Mouse (Mus musculus) ES-E14 (cell line): ENCODE data around the gene Abcg8. TPM values are rescaled to one million over a fixed set of nuclear protein-coding genes. Genes with fewer than 3 reads are reported as not detected.

Experiments used
- DNase-seq: peaks from one replicate; pipeline ENCODE4 v3.0.0-alpha.2; 2013; ENCODE audit warnings: low read depth, low spot score
- H3K27ac ChIP-seq: 2 replicates; pipeline ENCODE4 v1.5.1; 2012; ENCODE audit warnings: low read depth, mild to moderate bottlenecking, low read length, moderate library complexity, mixed read lengths; ENCODE audit not compliant: poor library complexity, insufficient read depth, severe bottlenecking
- H3K36me3 ChIP-seq: 2 replicates; pipeline ENCODE4 v1.6.1; 2012; ENCODE audit warnings: mild to moderate bottlenecking, low read length, moderate library complexity, mixed read lengths; ENCODE audit not compliant: control insufficient read depth, poor library complexity, insufficient read depth, severe bottlenecking
- H3K4me1 ChIP-seq, 2 experiments: fragments of 150-350 bp in 1 of 2; sonication (generic) in 1 of 2; 2 replicates each; pipeline ENCODE4 v1.6.1; 2012; ENCODE audit warnings: low read length in 2 of 2, mild to moderate bottlenecking in 1 of 2, mixed read lengths in 1 of 2; ENCODE audit not compliant: control insufficient read depth in 2 of 2, insufficient read depth in 2 of 2, poor library complexity in 1 of 2
- H3K4me3 ChIP-seq, 2 experiments: fragments of 150-350 bp in 1 of 2; sonication (generic) in 1 of 2; 2 replicates each; pipeline ENCODE4 v1.5.1; 2012; ENCODE audit warnings: low read length in 2 of 2, low read depth in 1 of 2, mild to moderate bottlenecking in 1 of 2, mixed read lengths in 1 of 2; ENCODE audit not compliant: insufficient read depth in 1 of 2, poor library complexity in 1 of 2, severe bottlenecking in 1 of 2
- H3K9ac ChIP-seq: 2 replicates; pipeline ENCODE4 v1.6.1; 2012; ENCODE audit warnings: low read depth, mild to moderate bottlenecking, low read length, mixed read lengths; ENCODE audit not compliant: poor library complexity, insufficient read depth, severe bottlenecking
- H3K9me3 ChIP-seq: fragments of 150-350 bp; sonication (generic); 2 replicates; pipeline ENCODE4 v1.6.1; 2012; ENCODE audit warnings: low read depth, mild to moderate bottlenecking, low read length; ENCODE audit not compliant: control insufficient read depth, insufficient read depth
- CHD2 ChIP-seq: IDR thresholded peaks from 2 replicates; pipeline ENCODE4 v1.6.1; 2014; ENCODE audit warnings: mild to moderate bottlenecking, low read depth, low read length, inconsistent platforms
- HCFC1 ChIP-seq: IDR thresholded peaks from 2 replicates; pipeline ENCODE4 v1.6.1; 2012; ENCODE audit warnings: low read length, inconsistent platforms, borderline replicate concordance; ENCODE audit not compliant: insufficient read depth
- MAFK ChIP-seq: IDR thresholded peaks from 2 replicates; pipeline ENCODE4 v1.6.1; 2014; ENCODE audit warnings: mild to moderate bottlenecking, low read depth, low read length, inconsistent platforms; ENCODE audit not compliant: insufficient read depth
- ZC3H11A ChIP-seq: IDR thresholded peaks from 2 replicates; pipeline ENCODE4 v1.6.1; 2012; ENCODE audit warnings: low read depth, mild to moderate bottlenecking, inconsistent platforms, low read length, borderline replicate concordance
- ZNF384 ChIP-seq: IDR thresholded peaks from 2 replicates; pipeline ENCODE4 v1.6.1; 2012; ENCODE audit warnings: low read depth, low read length, inconsistent platforms
- in situ Hi-C, 2 experiments: fragments of 600-800 bp; cut with MboI; formaldehyde crosslinking; loops; one replicate each; pipeline ENCODE4 v1.15.1; 2025; ENCODE audit warnings: low sequenced_read_pairs in 2 of 2, inconsistent platforms in 1 of 2; ENCODE audit not compliant: unreplicated experiment in 2 of 2
- total RNA-seq: library from RNA; depleted of rRNA; stranded (reverse); fragments of 300-350 nt; gene quantifications from 2 replicates; pipeline ENCODE4 v1.2.3, GENCODE M21; 2012

The Abcg8 gene
- total RNA-seq, 1 experiment = 0.09 TPM

DNA sequence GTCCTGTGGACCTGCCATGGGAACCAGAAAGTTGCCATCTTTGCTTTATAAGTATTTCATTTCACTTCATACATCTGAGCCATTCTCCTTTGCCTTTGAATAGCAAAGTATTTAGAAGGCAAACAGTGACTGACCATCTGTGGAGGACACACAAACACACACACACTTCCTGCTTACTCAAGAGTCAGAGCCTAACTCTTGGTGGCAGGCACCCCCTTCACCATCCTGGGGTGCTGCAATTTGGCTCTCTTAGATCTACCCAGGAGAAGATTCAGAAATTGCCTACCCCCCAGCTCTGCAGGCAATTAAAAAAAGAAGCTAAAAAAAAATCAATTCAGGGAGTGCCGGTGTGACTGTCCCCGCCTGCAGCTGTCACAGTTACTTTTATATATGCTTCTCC lies 29.6 kb upstream of the Abcg8 start:
- TF ChIP-seq ZNF384 (no peak), HCFC1 (no peak), CHD2 (no peak), MAFK (no peak), ZC3H11A (no peak)
- H3K4me3 ChIP-seq = no peak overlapping the region
- in situ Hi-C loops = no loop called here
- H3K9ac ChIP-seq = no peak overlapping the region
- peaks cover 0 to 13% of the 10 kb centered on the region in 2 experiments; a peak in 2 of 4 replicates for H3K4me1 ChIP-seq
- no peaks in the 10 kb centered on the region for H3K9me3 ChIP-seq
- H3K27ac ChIP-seq = no peak overlapping the region
- DNase-seq = no peak
- no peaks in the 10 kb centered on the region for H3K36me3 ChIP-seq

DNA sequence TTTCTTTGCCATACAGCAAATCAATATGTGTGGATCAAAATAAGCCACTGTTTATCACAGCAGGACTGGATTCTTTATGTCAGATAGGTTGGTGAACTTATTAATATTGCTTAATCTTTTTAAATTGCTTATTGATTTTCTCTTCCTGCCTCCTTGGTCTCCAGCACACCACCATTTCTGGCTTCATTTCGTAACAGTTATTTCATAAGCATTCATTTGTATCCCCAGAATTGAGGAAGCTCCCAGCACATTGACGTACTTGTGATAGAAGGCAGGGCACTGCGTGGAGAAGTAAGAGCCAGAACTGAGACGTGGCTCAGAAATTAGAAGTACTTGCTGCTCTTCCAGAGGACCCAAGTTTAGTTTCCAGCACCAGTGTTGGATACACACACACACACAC lies 28.5 kb upstream of the Abcg8 start:
- Histone ChIP-seq H3K9ac (no peak overlapping the region), H3K36me3 (no peaks in the 10 kb centered on the region), H3K4me3 (no peak overlapping the region), H3K27ac (no peak overlapping the region), H3K4me1 (peaks cover 0 to 13% of the 10 kb centered on the region in 2 experiments; a peak in 2 of 4 replicates), H3K9me3 (no peaks in the 10 kb centered on the region)
- in situ Hi-C loops = no loop called here
- TF ChIP-seq ZC3H11A (no peak), MAFK (no peak), CHD2 (no peak), ZNF384 (no peak), HCFC1 (no peak)
- DNase-seq = no peak

DNA sequence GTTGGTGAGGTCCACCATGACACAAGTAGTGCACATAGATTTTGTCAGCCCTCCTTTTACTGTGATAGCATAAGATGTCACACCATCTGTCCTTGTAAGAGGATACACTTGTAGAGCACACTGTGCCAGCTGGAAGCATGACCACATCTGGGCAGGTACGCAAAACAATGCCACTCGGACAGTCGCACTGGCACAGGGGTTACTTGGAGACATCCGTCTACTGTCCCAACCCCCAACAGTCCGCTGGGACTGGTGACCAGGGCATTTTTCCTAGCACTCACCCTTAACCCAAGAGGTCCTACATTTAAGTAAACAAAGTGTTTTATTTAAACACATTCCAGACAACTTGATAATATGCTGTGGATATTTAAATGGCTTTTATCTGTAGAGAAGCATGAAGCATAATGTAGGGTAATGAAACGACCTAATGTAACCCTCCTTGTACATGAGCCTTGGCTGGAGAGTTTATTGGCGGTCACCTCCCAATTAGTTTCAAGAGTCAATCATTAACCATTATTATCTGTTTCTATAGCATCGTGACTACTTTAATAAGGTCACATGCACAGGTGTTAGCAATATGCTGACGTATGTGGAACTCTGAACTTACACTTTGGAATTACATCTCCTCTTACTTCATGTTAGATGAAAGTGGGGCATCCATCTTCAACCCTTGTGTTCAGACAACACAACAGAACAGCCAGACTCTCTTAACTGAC lies 25.6 kb upstream of the Abcg8 start:
- Histone ChIP-seq H3K27ac (no peak overlapping the region), H3K4me3 (no peak overlapping the region), H3K36me3 (no peaks in the 10 kb centered on the region), H3K9ac (no peak overlapping the region), H3K4me1 (peaks cover 0 to 3% of the 10 kb centered on the region in 2 experiments; a peak in 1 of 4 replicates), H3K9me3 (no peaks in the 10 kb centered on the region)
- in situ Hi-C loops = no loop called here
- DNase-seq = no peak
- TF ChIP-seq ZC3H11A (no peak), CHD2 (no peak), MAFK (no peak), HCFC1 (no peak), ZNF384 (no peak)

DNA sequence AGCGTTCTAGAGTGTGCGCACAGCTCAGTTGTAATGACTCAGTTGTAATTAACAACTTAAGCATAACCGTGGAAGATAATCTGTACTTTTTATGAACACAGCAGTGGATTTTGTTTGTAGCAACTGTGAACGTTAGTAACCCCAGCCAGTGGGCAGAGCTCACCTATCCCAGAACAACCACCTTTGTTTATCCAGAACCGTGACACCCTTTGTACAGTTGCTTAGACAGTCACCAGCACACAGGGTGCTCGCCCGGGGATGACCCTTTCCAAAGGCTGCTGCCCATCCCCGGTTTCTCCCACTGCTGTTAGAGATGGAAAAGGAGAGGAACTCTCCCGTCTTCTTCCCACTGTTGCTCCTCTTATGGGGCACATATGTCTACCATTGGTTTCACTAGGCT lies 22.6 kb upstream of the Abcg8 start:
- in situ Hi-C loops = no loop called here
- Histone ChIP-seq H3K9me3 (no peaks in the 10 kb centered on the region), H3K4me1 (peaks cover 0 to 2% of the 10 kb centered on the region in 2 experiments; a peak in 1 of 4 replicates)

More for the DNA sequence above, 22.6 kb upstream of the Abcg8 start:
- Histone ChIP-seq H3K36me3 (no peaks in the 10 kb centered on the region), H3K4me3 (no peak overlapping the region), H3K27ac (no peak overlapping the region), H3K9ac (no peak overlapping the region)
- no peak for DNase-seq
- TF ChIP-seq ZC3H11A (no peak), HCFC1 (no peak), ZNF384 (no peak), MAFK (no peak), CHD2 (no peak)
